Mouse (Mus musculus) thymus, adult 2 months (tissue): ENCODE measurements at regions not wholly inside any gene's neighbourhood (a gene's known extent, or its start where the extent isn't known, plus 50 kb on each side); places are given as distances from the start of the nearest gene placed in this dataset.

Source experiments
- DNase-seq: peaks from one replicate; pipeline ENCODE4 v3.0.0; 2021
- H3K27ac ChIP-seq: fragments of 200-500 bp; 2 replicates; pipeline ENCODE4 v1.5.1; 2012; ENCODE audit warnings: low read length, control low read depth; ENCODE audit not compliant: control insufficient read depth, insufficient read depth
- H3K27me3 ChIP-seq: fragments of 200-500 bp; 2 replicates; pipeline ENCODE4 v1.6.1; 2012; ENCODE audit warnings: mild to moderate bottlenecking, low read length, moderate library complexity, mixed read lengths; ENCODE audit not compliant: control insufficient read depth, insufficient read depth
- H3K36me3 ChIP-seq: fragments of 200-500 bp; 2 replicates; pipeline ENCODE4 v1.6.1; 2012; ENCODE audit warnings: mild to moderate bottlenecking, low read length, moderate library complexity; ENCODE audit not compliant: control insufficient read depth, insufficient read depth
- H3K4me1 ChIP-seq: fragments of 200-500 bp; replicated peaks from 2 replicates; pipeline ENCODE4 v1.6.1; 2012; ENCODE audit warnings: low read length; ENCODE audit not compliant: control insufficient read depth, insufficient read depth
- H3K4me3 ChIP-seq: fragments of 200-500 bp; 2 replicates; pipeline ENCODE4 v1.5.1; 2012; ENCODE audit warnings: mild to moderate bottlenecking, low read length, control low read depth, moderate library complexity; ENCODE audit not compliant: control insufficient read depth, insufficient read depth
- CTCF ChIP-seq: fragments of 200-500 bp; IDR thresholded peaks from 2 replicates; pipeline ENCODE4 v1.5.1; 2012; ENCODE audit warnings: mild to moderate bottlenecking, control low read depth, low read length, moderate library complexity, borderline replicate concordance; ENCODE audit not compliant: control insufficient read depth, poor library complexity, insufficient read depth; ENCODE audit errors: extremely low read depth
- POLR2A ChIP-seq: fragments of 200-500 bp; IDR thresholded peaks from 2 replicates; pipeline ENCODE4 v1.6.1; 2012; ENCODE audit warnings: mild to moderate bottlenecking, low read length, control low read depth, moderate library complexity; ENCODE audit not compliant: control insufficient read depth, poor library complexity, insufficient read depth; ENCODE audit errors: extremely low read depth
- WGBS: fragments of 180-500 bp; shearing (Covaris S2); methylation state at CpG from one replicate; pipeline ENCODE4 v1.1.7; 2018; 5-methylcytosine and 5-hydroxymethylcytosine counted together

DNA sequence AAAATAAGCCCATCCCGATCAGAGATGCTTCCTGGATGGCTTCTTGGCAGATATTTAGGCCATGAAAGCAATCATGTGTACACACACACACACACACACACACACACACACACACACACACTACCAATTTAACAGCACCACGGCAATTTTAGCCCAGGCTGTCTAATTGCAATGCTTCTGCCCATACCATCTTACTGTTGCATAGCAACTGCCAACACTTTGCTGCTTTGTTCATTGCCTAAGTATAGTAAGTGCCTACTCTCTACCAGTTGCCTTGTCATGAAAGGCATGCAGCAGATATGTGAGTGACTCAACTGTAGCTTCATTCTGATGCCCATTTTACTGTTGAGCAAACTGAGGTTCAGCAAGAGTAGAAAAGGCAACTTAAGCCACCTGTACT, 428.0 kb upstream of the Ercc4 start:
- no peak for DNase-seq
- TF ChIP-seq CTCF = no peak
- no peak for TF ChIP-seq POLR2A
- H3K27ac ChIP-seq = no peak overlapping the region
- no peaks in the 10 kb centered on the region for H3K36me3 ChIP-seq
- 76% methylated on average over 2 of the region's 2 CpGs for WGBS
- no peaks in the 10 kb centered on the region for H3K27me3 ChIP-seq
- no peak overlapping the region for H3K4me3 ChIP-seq
- no peaks in the 10 kb centered on the region for H3K4me1 ChIP-seq

DNA sequence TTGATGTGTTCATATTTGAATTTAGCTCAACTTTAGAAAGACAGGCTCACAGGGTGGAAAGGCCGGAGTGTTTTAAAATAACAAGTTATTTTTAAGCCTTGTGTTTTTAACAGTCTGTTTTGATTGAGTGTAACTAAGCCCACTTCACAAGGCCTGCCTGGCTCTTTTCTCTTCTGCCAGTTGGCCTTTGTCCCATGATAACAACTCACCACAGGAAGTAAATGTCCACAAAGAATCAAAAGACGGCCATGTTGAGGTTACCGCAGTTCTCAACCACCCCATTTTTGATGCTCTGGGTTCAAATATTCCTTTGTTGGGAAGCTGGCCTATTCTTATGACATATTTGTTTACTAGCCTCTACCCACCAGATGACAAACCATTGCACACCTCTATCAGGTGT, 423.7 kb upstream of the Ercc4 start:
- H3K4me3 ChIP-seq = no peak overlapping the region
- no peak overlapping the region for H3K27ac ChIP-seq
- no peaks in the 10 kb centered on the region for H3K36me3 ChIP-seq
- 94% methylated on average over 3 of the region's 3 CpGs for WGBS
- no peaks in the 10 kb centered on the region for H3K4me1 ChIP-seq
- TF ChIP-seq CTCF (no peak), POLR2A (no peak)
- H3K27me3 ChIP-seq = no peaks in the 10 kb centered on the region
- no peak for DNase-seq

DNA sequence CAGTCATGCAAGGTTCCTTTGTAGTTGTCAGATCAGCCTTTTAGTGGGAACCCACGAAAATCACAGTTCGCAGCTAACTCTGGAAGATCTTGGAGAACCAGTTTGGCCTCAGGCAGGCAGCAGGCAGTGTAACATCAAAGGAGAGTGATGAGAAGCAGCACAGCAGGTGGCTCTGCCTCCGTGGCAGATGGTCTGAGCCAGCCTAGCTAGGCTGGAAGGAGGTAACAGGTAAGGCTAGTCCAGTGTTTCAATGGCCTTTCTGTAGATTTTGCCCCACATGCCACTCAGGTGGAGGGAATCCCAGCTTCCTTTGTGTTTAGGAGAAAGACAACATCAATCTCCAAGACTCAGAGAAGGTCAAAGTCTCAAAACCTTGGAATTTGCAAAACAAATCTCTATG, 417.7 kb upstream of the Ercc4 start:
- Histone ChIP-seq H3K4me3 (no peak overlapping the region), H3K27me3 (no peaks in the 10 kb centered on the region), H3K27ac (no peak overlapping the region), H3K4me1 (no peaks in the 10 kb centered on the region), H3K36me3 (no peaks in the 10 kb centered on the region)
- 44% methylated on average over 3 of the region's 3 CpGs for WGBS
- no peak for DNase-seq
- no peak for TF ChIP-seq CTCF
- TF ChIP-seq POLR2A = no peak

DNA sequence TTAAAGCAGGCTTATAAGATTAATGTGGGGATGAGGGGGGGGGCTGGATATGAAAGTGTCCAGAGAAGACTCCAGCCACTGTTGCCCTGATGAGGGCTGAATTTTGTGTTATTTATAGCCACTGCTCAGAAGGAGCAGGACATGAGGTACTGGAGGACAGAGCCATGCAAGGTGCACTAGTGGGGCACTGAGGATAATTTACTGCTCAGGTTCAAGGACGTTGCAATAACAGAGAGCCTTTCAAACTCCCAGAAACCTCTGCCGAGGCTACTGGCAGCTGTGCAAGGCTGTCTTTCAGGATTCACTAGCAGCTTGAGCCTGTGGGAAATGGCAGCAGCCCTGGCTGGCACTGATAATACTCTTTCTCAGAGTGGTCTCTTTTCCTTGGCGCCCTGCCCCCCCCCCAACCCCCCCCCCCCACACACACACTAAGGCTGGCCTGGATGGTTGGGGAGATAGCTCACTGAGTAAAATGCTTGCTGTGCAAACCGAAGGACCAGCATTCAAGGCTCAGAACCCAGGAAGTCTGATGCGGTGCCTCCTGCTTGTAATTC, 416.7 kb upstream of the Ercc4 start:
- Histone ChIP-seq H3K27me3 (no peaks in the 10 kb centered on the region), H3K4me1 (no peaks in the 10 kb centered on the region), H3K4me3 (no peak overlapping the region), H3K36me3 (no peaks in the 10 kb centered on the region), H3K27ac (no peak overlapping the region)
- DNase-seq = no peak
- TF ChIP-seq POLR2A = no peak
- TF ChIP-seq CTCF = no peak
- WGBS = 60% methylated on average over 5 of the region's 5 CpGs

DNA sequence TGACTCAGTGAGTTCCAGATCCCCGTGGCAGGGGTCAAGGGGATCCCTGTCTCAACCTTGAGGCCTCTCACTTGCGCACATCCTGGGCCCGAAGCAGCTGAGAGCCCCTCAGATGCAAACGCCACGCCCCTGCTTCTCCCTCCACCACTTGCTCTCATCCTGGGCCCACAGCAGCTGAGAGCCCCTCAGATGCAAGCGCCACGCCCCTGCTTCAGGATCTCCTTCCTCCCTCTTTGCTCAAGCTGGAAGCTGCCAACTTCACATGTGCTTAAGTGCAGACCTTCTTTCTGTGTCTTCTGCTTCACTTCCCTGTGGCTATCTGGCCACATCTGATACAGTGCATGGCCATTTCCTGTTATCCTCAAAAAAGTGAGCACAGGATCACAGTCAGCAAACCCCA, 416.1 kb upstream of the Ercc4 start:
- TF ChIP-seq CTCF (no peak), POLR2A (no peak)
- 70% methylated on average over 7 of the region's 7 CpGs for whole genome bisulfite sequencing
- no peak overlapping the region for H3K4me3 ChIP-seq
- no peak overlapping the region for H3K27ac ChIP-seq
- H3K27me3 ChIP-seq = no peaks in the 10 kb centered on the region
- H3K4me1 ChIP-seq = no peaks in the 10 kb centered on the region
- no peak for DNase-seq
- H3K36me3 ChIP-seq = no peaks in the 10 kb centered on the region

DNA sequence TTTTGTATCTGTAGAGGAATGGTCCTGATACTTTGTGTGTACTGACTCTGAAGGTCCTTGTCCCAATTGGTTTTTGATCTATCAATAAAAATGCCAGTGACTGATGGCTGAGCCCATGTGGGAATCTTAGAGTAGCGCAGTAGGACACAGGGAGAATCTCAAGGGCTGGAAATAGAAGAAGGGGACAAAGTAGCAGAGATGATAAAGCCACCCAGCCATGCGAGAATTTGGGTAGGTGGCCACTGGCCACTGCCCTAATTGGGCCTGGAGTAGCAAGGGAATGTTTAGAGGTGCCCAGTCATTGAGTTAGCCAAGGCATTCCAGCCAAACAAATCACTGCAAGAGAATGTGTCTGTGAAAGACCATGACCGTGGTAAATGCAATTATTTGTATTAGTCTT, 414.8 kb upstream of the Ercc4 start:
- no peak for DNase-seq
- Histone ChIP-seq H3K27ac (no peak overlapping the region), H3K4me1 (no peaks in the 10 kb centered on the region), H3K27me3 (no peaks in the 10 kb centered on the region), H3K36me3 (no peaks in the 10 kb centered on the region), H3K4me3 (no peak overlapping the region)
- TF ChIP-seq CTCF (no peak), POLR2A (no peak)
- 84% methylated on average over 3 of the region's 3 CpGs for WGBS
